Mouse (Mus musculus) E14TG2a.4 (cell line): Measurements from ENCODE around the gene A730061H03Rik.

Experiments used
- CTCF ChIP-seq: conservative IDR thresholded peaks from 2 replicates; pipeline ENCODE4 v1.5.1; 2014; ENCODE audit warnings: low read length
- NANOG ChIP-seq: IDR thresholded peaks from 2 replicates; pipeline ENCODE4 v1.6.1; 2014; ENCODE audit warnings: borderline replicate concordance, low read length, mixed read lengths
- POU5F1 ChIP-seq: IDR thresholded peaks from 2 replicates; pipeline ENCODE4 v1.6.1; 2014; ENCODE audit warnings: low read length, borderline replicate concordance

DNA sequence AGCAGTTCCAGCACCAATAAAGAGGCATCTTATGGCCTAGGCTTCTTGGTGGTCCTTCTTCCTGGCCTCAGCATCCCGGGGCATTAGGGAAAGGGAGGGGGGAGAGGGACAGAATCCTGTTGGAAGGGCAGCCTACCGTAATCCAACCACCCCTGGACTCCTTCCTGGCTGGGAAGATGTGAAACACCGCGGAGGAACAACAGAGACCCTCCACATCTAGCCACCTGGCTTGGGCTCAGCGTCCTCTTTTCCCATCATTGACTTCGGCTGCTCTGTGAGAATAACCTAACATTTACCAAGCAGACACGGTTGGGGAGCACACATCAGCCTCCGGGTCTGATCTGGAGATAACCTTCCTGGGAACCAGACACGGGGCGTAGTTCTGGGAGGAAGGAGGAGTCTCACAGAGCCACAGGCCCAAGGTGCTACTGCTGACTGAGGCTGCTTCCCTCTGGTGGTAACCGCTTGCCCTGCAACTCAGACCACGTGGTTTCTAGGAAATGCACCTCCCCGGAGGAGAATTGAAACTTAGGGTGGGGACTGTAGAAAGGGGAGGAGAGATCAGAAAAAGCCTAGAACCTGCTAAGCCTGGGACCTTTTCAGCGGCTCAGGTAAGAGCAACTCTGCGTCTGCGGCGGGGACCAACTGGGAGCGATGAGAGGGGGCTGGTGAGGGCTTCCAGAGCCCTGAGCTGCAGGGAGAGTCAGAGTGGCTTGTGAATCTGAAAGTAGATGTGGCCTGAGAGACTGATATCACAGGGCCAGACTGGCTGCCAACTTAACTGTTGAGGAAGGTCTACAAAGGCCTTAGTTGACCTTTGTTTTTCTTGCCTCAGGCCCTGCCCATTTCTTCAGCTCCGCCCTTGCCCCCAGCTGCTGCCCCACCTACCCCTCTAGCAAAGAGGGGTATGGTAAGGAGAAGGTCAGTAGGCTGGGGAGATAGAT is 43.7 kb upstream of the A730061H03Rik start:
- TF ChIP-seq CTCF (peak; percentile 69), NANOG (no peak), POU5F1 (no peak)
